Mouse (Mus musculus) kidney, postnatal 10 days (tissue): ENCODE measurements around the gene Guk1.

Source experiments
- DNase-seq: peaks from one replicate; pipeline ENCODE4 v3.0.0; 2021; ENCODE audit warnings: mixed read lengths

Gene Guk1

DNA sequence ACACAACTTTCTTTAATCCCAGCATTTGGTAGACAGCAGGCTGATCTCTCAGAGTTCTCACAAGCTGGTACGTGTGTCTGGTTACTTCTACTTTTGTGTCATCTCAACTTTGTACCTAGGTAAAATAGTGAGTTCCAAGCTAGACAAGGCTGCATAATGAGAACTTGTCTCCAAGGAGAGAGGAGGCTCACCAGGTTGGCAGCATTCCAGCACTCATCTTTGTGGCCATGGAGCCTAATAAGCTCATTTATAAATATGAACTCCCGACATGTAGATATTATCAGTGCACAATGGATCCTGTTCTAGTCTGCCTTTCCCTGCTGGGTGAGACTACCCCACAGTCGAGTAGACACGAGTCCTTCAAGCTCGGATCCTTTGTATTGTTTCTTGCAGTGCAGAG is 17.6 kb upstream of the Guk1 start:
- DNase-seq: peak; percentile 48

DNA sequence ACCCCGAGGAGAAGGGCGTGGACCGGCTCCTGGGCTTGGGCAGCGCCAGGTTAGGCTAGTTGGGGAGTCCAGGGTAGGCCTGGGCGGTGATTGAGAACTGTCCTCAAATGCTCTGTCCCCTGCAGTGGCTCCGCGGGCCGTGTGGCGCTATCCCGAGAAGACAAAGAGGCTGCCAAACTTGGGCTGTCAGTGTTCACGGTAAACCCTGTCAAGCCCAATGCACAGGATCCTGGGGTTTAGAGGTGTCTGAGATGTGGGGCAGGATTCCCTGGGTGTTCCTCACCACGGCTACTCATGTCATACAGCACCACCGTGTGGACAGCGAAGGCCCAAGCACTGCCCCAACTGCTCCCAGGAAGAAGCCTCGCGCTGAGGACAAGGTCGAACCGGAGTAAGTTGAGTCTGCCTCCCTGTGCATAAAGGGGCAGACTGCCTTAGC is 17.0 kb upstream of the Guk1 start:
- DNase-seq: peak; percentile 83

DNA sequence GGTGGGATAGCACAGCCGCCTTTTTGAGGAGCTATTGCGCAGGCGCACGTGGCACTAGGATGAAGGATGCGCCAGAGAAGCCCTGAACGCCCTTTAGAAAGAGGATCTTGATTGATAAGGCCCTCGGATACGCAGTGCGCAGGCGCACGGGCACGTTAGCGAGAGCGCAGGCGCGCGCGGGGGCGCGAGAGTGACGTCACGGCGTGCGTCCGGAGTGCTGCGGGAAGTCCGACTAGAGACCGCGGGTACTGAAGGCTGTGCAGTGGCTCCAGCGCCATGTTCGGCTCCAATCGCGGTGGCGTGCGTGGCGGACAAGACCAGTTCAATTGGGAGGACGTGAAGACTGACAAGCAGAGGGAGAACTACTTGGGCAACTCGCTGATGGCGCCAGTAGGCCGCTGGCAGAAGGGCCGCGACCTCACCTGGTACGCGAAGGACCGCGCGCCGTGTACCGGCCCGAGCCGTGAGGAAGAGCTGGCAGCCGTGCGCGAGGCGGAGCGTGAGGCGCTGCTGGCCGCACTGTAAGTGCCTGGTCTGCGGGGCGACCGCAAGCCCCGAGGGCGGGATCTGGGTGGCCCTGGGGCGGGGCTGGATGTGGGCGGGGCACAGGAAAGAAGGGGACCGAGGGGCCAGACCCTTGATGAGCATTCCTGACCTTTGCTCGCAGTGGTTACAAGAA is 16.3 kb upstream of the Guk1 start, which contains the start of gene 2310033P09Rik:
2310033P09Rik (plus strand) TSS at position 169 of the 679 bp plus-strand sequence.
- DNase-seq: peak; percentile 95

DNA sequence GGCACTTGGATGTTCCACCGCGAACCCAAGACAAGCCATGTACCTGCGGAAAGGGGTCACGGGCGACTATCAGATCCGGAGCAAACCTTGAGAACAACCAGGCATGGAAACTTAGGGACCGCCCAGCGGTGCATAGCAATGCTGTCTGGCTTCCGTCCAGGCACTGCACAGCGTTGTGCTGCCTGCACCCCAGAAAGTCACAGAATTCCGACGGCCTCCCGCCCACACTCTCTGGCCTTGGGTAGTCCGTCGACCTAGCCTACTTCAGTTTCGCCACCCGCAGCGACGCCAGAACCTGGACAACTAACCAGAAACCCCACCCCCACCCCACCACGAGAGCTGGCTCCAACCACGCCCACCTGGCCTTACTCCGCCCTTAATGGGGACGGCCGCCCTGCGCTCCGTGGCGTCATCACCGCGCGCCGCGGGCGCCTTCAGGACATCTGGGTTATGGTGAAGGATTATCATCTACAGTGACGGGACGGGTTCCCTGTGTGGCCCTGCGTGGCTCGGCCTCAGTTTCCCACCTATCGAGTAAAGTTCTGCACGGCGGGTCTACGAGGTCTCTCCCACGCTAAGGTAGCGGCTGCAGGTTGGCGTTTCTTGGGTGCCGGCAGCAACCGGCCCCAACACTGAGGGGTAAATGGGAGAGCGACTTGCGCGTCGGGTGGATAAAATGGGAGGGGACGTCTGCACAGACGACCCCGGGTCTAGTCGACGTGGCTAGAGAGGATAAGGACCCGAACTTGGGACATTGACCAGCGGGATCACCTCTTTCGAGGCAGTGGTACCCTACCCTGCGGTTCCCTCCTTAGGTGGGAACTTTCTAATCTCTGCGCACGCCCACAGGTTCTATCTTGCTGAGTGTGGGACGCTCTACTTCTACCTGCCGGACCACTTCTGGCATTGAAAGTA is 10.3 kb upstream of the Guk1 start, which contains the start of gene Mrpl55:
Mrpl55 (plus strand) TSS at position 406 of the 915 bp plus-strand sequence.
- DNase-seq: peak; percentile 98

DNA sequence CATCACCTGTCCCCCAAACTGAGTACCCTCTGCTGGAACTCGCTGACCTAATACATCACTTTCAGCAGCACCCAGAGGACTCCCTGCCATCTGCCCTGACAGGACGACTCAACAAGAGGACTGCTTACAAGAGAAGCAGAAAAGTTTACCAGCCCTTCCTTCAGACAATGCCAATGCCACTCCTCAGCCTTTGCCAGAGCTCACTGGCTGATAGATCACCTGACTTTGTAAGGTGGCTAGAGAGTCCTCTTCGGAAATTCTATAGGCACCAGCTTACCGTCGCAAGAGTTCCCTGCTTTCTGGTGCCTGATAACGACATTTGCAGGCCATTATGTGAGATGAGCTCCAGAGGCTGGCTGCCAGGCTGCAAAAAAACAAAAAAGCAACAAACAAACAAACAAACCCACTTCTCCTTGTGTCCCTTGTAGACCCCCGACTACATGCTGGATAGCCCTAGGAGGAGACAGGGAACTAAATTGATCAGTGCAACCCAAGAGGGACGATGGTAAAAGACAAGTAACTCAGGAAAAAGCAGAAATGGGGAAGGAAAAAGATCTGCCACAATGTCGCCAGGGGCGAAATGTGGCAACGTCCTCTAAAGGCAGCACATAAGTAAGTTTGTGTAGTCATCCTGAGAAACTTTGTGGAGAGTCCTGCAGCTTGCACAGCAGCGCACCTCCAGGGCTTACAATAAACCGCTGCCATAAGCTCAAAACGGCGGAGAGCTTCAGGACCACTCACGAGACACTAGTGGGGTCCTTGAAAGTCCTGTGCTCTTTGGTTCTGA is 9.4 kb upstream of the Guk1 start:
- DNase-seq: no peak

DNA sequence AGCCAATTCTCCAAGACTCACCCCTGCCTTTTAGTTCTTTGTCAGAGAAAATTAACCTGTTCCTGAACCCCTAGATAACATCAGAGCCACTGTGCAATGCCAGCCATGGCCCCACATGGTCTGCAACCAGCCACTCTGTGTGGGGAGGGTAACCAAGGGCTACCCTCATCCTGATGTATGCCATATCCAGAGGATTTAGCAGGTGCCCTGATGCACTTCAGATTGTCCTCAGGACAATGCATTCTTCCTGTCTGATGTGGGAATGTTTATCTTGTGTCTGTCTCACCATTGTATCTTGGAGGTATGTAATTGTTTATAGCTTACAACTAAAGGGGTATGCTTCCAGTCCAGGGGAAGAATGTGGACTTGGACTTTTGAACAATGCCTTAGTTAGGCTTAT is 4.2 kb upstream of the Guk1 start:
- DNase-seq: no peak

DNA sequence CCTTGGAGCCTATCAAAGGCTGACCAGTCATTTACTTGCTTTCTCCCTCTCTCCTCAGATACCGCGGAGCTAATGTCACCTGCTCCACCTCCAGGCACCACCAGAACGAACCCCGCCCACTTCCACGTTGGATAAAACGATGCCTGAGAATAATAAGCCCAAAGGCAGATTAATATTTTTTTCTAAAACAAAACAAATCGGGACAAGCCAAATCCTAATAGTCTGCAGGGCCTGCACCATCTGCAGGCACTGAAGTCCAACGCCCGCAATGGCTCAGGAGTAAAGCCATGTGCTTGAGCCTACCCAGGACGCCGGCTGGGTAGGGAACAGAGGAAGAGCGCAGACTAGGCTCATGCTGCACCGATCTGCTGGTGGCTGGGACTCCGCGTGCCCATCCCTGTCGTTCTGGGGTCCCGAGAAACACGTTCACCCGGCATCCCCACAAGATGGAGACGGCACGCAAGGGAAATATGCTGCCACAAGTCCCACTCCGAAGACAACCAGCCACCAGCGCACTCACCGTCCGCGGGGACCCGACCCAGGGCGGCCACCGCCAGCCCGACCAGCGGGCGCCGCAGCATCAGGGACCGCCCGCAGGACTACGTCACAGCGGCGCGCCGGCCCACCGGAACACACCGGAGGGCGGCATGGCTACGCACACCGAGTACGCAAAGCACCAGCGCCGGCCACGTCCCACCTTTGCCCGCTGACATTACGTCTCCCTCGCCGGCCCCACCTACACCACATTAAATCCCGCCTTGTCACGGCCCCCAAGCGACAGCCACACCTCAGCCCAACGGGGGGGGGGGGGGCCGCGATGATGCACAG is 567 bp downstream of the Guk1 start:
- peak; percentile 95 for DNase-seq

DNA sequence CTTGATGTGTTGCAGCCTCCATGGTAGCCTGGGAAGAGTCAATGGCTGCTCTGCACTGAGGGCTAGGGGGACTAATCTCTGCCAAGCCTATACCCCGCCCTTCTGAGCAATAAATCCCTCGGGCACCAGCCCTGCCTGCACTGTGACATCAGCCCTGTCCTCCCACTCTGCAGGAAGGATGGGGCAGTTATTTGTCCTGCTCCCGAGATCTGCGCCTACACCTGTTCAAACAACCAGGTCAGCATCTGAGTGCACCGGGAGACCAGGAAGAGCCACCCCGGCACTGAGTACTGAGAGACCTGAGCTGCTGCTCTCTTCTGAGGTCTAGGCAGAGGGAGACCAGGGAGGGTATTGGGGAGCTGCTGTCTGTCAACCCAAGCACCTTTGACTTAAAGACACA is 4.3 kb downstream of the Guk1 start:
- no peak for DNase-seq

DNA sequence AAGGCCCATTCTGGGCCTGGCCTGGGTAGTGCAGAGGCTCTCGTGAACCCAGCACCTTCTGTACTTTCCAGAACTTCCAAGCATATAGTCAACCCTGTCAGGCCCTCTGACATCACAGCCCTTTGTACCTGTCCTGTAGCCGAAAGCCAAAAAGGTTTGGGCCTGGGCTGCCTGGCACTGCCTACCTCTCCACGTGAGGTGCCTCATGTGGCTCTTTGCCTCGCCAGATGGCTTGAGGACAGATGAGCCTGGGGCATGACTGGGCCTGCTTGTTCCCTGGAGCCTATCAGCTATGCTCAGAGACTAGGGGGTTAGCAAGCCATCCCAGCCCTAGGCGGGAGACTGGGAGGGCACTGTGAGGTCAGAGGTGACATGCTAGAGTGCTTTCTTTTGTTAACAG is 6.5 kb downstream of the Guk1 start:
- no peak for DNase-seq

DNA sequence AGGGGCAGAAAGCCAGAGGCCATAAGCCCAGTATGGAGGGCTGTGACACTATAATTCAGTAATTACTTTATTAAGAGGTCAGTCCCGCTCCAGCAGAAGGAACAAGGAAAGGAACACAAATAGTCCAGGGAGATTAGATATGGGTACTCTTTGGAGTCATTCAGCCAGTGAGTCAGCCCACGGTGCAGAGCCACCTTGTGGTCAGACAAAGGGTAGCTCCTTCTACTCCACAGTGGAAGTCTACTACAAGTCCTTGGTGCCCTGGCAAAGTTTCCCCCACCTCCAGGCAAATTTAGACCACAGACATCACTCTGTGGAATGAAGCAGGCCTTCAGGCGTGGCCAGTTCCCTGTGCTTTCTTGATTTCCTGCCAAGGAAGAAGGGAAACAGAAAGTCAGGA is 8.2 kb downstream of the Guk1 start:
- DNase-seq: peak; percentile 79

DNA sequence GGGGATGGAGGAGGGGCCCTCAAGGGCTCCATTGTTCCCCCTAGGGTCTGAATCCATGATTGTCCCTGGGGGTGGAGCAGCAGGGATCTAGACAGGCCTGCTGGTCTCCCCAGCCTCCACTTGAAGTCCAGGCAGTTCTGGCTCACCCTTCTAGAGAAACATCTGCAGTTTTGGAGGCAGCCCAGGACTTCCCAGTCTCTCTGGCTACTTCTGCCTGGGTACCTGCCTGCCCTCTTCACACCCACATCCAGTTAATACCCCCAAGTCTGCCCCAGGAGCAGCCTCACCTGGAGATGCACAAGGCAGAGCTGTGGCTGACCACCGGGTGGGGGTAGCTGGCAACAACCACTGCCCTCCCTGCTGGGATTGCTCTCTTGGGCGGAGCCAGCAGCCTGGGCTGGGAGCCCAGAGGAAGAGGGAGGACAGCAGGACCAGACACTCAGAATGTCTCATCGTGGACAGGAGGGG is 9.1 kb downstream of the Guk1 start, which contains the start of gene Gjc2:
Gjc2 (minus strand) TSS at position 350 of the 468 bp plus-strand sequence.
- peak; percentile 82 for DNase-seq

DNA sequence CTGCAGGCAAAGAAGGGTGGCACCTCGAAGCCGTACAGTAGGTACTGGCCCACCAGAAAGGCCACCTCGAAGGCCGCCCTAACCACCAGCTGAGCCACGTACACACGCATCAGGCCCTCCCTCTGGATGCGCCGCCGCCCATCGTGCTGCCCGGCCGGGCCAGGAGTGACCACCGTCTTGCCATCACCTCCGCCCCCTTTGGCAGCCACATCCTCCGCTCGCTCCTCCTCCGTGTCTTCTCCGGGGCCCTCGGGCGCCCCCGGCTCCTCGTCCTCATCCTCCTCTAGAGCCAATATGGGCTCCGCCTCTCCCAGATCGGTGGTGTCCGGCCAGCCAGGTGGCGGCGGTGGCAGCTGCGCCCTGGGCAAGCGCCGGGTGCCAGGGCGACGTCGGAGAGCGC is 15.1 kb downstream of the Guk1 start:
- DNase-seq: no peak

DNA sequence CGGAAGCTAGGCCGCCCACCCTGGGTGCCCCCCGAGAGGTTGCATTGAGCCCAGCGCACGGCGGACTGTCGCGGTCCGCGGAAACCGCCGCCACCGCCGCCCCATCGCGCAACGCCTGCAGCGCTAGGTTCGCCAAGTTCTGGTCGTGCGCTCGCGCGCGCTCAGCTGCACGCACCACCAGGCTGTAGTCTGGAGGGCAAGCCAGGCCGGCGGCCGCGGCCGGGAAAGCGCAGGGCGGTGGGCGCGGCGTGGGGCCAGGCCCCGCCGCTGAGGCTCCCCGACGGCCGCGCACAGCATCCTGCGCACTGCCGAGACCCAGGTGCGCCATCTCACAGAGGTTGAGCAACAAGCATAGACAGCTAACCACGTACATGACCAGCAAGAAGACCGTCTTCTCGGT is 15.5 kb downstream of the Guk1 start:
- peak; percentile 44 for DNase-seq

DNA sequence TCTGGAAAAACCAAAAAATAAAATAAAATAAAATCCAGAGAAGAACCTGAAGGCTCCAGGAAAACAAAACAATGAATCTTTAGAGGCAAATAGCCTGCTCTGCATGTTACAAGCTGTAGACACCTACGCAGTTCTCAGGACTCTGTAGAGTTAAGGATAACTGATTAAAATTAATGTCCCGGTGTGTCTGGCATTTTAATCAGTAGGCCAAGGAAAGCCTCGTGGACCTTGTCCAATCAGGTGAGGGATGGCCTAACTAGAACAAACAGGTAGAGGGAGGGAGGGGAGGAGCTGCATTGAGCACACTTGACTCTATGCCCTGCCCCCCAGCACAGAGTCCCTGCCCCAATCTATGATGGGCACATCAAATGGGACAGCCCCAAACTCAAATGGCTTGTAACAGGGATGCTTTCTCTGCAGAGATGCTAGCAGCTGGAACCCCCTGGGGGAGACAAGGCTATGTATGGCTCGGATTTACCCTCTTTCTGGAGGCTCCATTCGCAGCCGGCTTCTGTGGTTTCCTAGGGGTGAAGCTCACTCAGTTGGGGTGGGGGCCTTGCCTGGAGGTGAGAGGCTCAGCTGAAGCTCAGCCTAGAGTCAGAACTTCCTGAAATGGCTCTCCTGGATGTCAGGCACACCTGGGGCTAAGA is 17.7 kb downstream of the Guk1 start:
- DNase-seq: no peak

DNA sequence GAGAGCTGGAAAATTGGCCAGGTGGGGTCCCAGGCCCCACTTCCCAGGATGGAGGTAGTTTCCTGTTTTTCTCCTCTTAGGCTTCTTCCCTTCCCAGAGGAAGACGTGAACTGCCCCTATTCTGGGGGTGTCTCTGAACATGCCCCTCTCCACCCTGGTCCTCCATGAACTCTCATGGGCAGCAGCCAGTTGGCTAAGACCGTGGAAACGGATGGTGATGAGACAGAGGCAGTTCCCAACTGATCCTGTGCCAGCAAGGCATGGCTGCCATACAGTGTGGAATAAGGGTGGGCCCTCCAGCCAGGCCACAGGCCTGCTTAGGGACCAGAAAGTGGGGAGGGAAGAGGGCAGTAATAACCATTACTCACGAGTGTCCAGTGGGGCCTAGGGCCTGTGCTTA is 21.5 kb downstream of the Guk1 start:
- no peak for DNase-seq

DNA sequence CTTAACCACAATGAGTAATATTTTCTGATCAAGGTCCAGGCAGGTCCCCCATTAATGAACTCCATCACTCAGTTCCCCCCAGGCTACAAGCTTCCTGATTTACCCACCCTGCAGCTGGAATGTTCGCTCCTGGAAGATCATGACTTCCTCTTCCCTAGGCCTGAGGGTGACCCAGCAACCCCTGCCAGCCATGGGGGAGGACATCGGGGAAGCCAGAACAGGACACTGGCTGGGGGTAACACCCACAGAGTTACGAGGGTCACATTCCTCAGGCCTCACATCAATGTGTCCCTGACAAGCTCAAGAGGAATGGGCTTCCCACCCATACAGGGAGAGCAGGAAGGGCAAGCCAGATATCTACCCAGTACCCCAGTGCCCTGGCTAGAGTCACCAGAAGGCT is 22.2 kb downstream of the Guk1 start:
- DNase-seq: no peak

DNA sequence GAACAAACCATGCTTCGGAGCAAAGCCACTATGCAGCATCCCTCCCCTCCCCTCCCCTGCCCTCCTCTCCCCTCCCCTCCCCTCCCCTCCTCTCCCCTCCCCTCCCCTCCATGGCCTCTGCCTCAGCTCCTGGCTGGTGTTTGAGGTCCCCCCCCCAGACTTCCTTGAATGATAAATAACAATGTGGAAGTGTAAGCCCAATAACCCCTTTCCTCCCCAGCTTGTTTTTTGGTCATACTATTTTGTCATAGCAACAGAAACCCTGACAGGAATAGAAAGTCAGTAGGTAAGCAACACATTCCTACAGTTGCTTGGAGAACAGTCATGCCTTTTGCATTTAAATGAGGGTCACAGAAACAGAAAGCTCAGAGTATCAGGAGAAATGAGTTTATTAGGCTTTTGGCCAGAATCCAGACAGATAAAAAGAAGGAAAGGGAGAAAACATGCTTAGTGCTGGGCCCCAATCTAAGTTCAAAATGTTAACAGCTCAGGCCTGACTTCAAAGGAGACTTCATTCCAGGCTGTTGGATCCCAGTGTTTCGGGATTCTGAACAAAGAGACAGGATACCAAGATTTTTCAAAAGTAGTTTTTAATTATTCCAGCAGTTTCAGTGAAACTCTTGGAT is 26.3 kb downstream of the Guk1 start:
- DNase-seq: no peak

DNA sequence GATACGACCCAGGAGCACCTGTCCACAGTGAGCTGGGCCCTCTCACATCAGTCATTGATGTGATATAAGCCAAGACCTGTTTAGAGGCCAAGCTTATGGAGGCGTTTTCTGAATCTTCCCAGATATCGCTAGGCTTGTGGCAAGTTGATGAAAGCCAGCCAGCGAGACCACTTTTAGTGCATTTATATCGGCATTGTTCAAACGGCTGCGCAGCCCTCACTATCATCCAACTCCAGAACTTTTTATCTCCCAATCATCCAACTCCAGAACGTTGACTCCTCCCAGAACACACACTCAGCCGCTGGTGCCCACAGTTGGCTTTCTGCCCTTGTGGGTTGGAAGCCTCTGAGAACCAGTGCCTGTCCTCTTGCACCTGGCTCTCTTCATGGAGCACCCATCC is 27.6 kb downstream of the Guk1 start:
- DNase-seq: no peak

DNA sequence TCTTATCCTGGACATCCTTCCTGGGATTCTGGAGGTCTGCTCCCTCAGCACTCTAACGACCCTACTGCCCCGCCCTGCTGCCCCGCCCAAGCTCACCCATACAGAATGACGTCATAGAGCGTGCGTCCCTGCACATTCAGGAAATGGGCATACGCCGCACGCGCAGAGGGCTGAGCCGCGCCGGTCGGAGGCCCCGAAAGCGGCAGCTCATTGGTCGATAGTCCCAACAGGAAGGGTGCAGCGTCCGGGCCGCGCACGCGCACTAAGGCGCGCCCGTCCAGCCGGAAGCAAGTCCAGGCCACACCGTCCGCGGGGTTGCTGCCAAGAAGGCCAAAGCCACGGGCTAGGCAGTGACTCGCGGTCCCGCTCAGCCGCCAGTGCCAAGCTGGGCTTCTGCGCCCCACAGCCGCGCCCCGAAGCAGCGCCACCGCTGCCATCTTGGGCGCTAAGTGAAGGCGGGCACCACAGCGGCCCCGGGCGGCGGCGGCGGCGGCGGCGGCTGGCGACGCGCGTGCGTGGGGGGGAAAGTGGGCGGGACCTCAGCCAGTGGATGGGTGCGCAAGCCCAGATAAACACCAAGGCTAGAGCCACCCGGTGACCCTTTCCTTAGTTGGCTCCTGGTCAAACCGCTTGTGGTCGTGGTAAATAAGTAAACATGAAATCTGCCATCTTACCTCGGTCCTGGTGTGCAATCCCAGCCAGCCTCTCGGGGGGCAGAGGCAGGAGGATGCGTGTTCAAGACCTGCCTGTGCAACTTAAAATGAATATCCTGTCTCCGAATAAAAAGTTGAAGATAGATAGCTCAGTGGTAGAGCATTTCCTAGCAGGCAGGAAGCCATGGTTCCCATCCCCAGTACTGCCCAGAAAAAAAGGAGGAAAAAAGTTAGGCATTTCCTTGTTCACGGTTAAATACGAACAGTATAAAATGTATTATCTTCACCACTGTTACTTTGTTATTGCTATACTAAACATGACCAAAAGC is 28.5 kb downstream of the Guk1 start, which contains the start of gene Iba57:
Iba57 (minus strand) TSS at position 485 of the 982 bp plus-strand sequence.
- DNase-seq: peak; percentile 99
